Mouse (Mus musculus): ENCODE results near the gene E130208F15Rik.

GRCm38 (mm10) chr7:30313666-30314320 is 7.7 kb upstream of the E130208F15Rik start:
- TF ChIP-seq CTCF (IDR thresholded peaks at IDR 0.05; ENCODE audit: control insufficient read depth, insufficient read depth, low read length), result no peak
- no peak for TF ChIP-seq POLR2A (IDR thresholded peaks at IDR 0.05; ENCODE audit: borderline replicate concordance, control insufficient read depth, low read depth, low read length)
